Mouse (Mus musculus) T-helper 17 cell (primary cell): ENCODE data around the gene Map3k4.

Experiments
- in situ Hi-C, 2 experiments: fragments of 300-600 bp; cut with MboI, MseI; formaldehyde crosslinking; loops; 1 replicate in 1 of 2; 2 replicates in 1 of 2; pipeline ENCODE4 v1.15.1; 2025; ENCODE audit warnings: high pct_unique_total_duplicates in 2 of 2

Gene Map3k4

DNA sequence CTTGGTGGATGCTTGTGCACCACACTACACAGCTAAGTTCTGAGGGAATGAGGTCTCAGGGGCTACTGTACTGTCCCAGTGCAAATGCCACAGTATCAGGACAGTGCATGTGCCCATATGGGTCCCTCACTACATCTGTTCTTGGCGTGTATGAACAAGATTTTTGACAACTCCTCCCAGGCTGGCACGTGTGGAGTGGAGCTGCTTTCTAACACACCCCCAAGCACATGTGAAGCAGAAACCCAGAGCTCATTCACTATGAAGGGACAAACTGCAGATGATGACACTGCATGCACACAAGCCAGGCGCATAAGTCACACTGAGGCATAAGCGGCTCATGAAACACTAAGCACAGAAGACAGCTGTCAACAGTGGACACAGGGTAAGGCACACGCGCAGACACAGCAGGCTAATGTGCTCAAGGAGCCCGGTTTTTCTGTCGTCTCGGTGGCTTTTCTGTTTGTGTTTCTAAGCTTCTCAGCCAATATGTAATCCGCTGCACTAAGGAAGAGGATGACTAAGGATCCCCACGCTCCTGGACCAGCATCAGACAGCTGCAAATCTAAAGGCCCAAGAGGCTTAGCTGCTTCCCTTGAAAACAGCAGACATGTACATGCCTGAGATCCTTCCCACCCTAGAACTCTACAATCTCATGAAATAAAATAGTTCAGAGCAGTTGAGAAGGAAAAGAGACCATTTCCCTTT is 41.9 kb downstream of the Map3k4 start:
- in situ Hi-C loops, result loop anchor here (5.0 to 10.0 kb wide), 3 partner anchors 86 to 508 kb away; no protein-coding TSS in a partner anchor

DNA sequence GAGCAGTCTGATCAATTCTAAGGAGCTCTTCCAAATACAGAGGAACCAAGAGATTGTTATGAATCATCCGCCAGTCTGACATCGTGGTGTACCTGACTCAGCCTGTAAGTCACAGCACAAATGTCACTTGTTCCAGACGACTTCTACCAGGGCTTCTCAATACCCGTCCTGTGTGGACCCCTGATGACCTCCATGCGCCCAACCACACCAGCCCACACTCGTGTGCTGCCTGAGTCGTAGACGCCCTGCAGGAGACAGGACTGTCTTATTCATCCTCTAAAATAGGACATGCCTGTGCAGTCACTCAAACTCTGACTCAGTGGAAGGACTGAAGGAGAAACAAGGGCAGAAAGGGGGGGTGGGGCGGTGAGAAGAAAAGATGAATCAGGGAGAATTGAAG is 42.8 kb downstream of the Map3k4 start:
- in situ Hi-C loops, result loop anchor here (5.0 to 10.0 kb wide), 3 partner anchors 87 to 509 kb away; no protein-coding TSS in a partner anchor

DNA sequence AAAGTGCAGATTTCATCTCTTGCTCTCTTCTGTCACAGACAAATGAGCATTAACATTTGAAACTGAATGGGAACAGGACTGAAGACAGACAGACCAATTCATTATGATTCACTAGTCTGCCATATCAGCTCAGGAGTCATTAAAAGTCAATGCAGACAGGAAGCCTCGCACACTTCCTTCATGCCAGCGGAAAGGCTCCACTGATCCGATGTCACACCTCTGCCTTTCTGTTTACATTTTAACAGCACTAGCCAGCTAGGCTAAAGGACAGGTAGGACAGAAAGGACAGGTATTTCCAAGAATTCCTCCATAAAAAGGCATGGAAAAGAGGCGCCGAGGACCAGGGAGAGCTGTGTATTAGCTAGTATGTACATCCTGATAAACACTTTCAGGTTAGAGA is 45.6 kb downstream of the Map3k4 start:
- in situ Hi-C loops, result loop anchor here (10.0 kb wide), 2 partner anchors 482 to 512 kb away; no protein-coding TSS in a partner anchor

DNA sequence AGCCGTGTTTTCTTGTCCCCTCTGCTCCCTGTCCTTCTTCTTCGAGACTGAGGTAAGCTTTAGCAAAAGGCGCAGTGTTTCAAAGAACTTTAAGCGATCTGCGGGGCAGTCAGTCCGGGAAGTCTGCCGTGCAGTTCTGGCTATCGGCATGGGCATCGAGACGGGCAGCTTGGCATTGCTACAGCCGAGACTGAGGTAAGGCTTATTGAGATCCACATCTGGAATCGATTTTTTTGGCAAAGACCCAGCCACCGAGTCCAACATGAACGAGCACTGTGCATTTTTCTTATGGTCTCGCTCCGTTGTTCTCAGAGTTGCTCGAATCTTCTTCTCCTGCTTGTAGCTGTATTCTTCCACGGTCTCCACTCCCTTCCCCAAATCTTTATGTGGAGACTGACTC is 46.8 kb downstream of the Map3k4 start:
- in situ Hi-C loops, result loop anchor here (10.0 kb wide), 2 partner anchors 483 to 513 kb away; no protein-coding TSS in a partner anchor

DNA sequence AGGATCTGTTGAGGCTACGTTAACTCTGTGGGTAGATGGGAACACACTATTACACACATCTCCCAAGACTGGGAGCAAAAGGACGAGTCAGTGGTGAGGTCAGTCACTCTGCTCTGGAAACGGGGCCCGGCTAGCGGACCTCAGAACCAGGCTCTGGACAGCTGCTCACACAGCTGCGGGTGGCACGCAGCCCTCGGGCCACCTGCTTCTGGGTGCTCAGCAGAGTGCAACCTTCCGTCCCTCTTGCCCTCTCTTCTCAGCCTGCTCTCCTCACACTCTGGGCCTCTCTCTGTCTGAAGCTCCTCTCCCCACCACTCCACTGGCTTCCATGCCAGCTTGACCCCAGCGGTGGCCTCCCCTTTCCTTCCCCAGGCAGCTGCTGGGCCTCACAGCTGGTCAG is 50.1 kb downstream of the Map3k4 start:
- in situ Hi-C loops, result loop anchor here in 1 of 2 experiments (10.0 kb wide), 1 partner anchor 574 kb away; no protein-coding TSS in a partner anchor

DNA sequence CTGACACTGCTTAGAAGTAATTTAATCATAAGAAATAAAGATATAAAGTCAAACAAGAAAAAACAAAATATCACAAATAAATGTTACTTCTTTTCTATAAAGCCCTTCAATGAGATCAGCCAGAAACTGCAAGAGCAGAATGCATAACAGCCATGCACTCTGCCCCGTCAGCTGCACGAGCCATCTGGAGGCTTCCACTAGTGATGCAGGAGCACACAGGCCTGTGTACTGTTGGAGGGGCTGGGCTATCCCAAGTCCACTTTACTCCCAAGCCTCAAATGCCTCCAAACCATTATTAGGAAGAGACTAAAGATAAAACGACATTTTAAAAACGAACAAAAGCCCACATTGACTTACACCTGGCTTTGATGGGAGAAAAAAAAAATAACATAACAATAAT is 50.5 kb downstream of the Map3k4 start:
- in situ Hi-C loops, result loop anchor here in 1 of 2 experiments (10.0 kb wide), 1 partner anchor 573 kb away; no protein-coding TSS in a partner anchor

DNA sequence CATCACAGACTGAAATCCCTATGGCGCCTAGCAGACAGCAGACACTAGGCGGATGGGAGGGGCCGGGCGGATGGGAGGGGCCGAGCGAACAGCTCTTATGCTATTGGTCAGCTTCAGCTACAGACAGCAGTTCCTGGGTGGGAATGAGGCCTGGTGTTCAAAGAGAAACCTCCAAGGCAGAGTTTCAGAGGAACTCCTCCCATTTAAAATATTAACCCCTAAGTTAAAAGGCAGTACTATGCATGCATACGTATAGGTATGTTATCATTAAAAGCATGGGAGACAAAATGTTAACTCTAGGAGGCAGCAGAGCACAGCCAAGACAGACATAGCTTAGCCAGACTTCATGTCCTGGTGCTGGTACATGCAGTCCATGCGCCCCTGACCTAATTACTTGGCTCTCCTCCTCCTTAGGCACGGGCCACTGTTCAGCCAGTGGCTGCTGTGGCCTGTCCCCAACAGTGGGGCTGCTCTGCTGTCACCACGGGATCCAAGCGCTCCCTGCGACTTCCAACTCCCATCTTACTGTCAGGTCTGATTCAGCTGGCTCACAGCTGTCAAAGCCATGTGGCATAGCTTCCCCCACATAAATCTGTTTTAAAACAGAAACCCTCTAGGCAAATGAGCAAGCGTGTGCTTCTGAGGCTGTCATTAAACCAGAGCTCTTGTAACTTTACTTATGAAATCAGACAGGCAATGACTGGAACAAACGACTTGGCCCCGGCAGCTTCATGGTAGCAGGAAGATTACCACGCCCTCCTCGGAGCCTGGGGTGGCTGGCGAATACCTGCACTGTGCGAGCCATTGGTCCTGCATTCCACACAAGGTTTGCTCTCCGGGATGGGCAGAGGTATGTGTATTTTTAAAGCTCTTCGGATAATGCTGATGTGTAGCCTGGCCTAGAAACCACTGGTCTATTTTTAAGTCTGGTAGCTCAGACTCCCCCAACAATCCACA is 52.3 kb downstream of the Map3k4 start:
- in situ Hi-C loops, result loop anchor here in 1 of 2 experiments (10.0 kb wide), 1 partner anchor 571 kb away; no protein-coding TSS in a partner anchor

DNA sequence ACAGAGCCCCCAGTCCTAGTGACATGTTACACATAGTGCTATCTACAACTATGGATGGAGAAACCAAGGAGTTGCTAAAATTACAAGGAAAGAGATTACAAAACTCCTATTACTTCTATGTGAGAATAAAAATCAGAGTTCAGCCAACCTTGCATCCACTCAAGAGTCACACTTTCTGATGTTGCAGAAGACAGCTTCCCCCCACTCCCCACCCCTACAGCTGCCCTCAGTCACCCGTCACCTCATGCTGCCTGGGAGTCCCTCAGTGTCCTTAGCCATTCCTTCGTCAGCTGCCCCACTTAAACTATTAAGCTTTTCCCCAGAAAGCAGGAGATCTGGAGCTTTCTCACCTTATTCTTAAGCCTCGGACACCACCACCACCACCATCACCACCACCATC is 54.3 kb downstream of the Map3k4 start:
- in situ Hi-C loops, result loop anchor here in 1 of 2 experiments (10.0 kb wide), 1 partner anchor 569 kb away; no protein-coding TSS in a partner anchor

DNA sequence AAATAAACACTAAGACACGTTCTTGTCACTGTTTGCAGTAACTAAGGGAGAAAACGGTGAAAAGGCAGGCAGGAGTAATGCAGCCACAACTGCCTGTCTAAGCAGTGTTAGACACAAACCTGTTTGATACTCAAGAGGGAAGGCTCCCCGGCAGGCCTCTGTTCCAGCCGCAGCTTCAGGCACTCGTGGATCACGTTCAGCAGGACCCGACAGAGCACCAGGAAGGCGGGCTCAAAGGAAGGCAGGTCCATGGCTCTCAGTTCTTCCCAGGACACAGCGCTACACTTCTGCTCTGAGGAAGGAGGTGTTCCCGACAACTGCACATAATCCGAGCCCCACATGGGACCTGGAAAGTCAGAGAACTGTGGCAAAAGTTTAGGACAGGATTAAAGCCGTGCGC is 54.8 kb downstream of the Map3k4 start:
- in situ Hi-C loops, result loop anchor here in 1 of 2 experiments (10.0 kb wide), 1 partner anchor 569 kb away; no protein-coding TSS in a partner anchor

DNA sequence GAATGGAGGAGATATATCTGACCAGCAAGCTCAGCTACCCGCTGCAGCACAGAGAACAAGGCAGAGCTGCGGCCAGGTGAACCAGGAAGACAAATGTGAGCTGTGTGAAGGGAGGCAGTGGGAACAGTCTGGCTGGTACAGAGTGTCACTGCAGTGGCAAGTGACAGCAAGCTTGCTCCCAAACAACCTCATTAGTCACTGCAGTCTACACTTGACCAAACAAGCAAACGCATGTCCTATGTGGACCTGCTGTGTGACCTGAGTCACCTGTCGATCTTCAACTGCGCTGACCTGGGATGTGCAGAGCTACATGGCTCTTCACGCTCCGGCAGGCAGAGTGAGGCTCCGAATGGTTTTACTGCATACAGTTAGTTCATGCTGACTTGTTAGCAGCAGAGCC is 55.7 kb downstream of the Map3k4 start:
- in situ Hi-C loops, result loop anchor here in 1 of 2 experiments (10.0 kb wide), 1 partner anchor 568 kb away; no protein-coding TSS in a partner anchor

DNA sequence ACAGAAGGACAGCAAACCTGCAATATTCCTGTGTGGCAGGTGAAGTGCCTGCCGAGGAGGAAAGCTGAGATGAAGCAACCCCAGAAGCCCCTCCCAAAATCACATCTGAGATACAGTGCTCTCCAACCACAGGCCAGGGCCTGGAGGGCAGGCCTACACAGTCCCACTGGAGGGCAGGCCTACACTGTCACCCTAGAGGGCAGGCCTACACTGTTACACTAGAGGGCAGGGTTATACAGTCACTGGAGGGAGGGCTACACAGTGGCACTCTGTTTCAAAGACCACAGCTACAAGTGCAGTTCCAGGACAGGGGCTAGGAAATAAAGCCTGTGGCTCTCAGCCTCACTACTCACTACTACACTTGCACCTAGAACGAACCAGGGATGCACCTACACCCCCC is 56.7 kb downstream of the Map3k4 start:
- in situ Hi-C loops, result loop anchor here in 1 of 2 experiments (10.0 kb wide), 1 partner anchor 567 kb away; no protein-coding TSS in a partner anchor

DNA sequence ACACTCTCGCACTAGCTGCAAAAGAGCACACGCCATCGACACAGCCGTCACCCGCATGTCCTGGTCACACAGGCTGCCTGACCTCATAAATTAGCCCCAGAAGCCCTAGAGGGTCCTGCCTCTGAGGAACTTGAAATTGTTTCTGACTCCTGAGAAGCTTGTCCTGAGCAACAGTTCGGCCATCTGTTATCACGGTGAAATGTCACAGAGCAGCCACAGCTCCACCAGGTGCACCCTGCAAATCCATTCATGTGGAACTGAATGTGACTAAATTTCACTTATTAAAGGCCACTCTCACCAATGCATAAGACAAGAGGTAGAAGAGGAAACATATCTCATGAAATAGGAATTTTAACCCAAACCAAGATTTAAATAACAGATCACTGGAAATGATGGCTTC is 57.2 kb downstream of the Map3k4 start:
- in situ Hi-C loops, result loop anchor here in 1 of 2 experiments (10.0 kb wide), 1 partner anchor 567 kb away; no protein-coding TSS in a partner anchor

DNA sequence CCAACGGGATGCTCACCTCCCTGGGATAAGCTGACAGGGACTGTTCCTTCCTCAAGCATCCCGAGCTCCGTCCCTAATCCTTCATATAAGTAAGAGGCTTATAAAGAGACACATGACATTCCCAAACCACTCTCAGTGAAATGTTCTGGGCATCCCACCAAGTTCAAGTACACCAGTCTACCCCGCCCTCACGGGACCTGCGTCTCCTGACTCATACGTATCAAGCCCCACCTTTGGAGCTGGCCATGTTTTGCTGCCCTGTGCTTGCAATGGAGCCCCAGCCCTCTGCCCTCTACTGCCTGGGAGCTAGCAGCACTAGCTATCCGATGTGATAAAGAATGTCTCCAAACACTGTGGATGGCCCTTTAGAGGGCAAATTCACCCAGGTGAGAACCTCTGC is 58.6 kb downstream of the Map3k4 start:
- in situ Hi-C loops, result loop anchor here in 1 of 2 experiments (10.0 kb wide), 1 partner anchor 565 kb away; no protein-coding TSS in a partner anchor

DNA sequence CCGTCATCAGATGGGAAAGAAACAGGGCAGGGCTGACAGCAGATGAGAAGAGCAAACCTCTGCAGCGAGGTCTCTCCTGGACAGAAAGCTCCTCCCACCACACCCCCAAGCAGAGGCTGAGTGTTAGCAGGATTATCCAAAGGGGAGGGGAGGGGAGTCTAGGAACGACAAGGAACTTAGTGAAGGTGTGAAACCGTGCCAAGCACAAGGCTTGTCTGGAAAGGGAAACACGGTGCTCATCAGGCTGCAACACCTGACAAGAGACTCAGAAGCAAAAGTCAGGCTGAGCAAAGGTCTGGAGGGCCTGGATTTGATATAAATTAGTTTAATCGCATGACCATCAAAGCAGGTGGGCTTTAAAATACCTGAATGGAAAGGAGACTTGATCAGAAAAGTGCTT is 60.1 kb downstream of the Map3k4 start:
- in situ Hi-C loops, result no loop called here

DNA sequence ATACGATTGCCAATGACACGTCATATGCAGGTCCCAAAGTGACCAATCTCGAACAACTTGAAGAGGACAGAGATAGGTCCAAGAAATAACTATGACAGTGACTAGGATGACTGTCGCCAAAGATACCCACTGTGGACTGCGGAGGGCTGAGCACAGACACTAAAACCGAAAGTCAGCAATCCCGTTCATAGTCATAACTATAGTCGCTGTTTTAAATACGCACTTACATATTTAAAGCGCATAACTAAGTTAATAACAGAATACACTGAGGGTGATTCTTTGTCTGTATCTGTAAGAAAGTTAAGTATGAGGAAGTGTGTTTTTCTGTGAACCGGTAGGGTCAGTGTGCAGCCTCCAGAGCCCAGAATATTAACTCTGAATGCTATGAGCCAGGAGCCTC is 62.5 kb downstream of the Map3k4 start:
- in situ Hi-C loops, result no loop called here

DNA sequence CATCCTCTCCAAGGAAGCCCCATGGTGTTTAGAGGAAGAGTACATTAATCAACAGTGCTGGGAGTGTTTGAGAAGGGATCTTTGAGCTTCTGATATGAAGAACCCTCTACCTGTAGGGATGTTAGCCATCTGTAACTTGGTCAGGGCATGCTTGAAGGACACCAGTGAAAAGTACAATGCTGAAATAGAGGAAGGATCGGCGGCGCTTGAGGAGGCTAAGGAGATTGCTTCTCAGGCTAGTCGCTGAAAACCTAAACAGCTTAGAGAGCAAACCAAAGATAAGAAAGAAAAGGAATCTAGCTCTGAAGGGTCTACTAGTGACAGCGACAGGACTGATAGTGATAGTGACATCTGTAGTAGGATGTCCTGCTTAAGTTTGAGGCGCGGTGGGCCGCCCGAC is 68.0 kb downstream of the Map3k4 start:
- in situ Hi-C loops, result no loop called here

DNA sequence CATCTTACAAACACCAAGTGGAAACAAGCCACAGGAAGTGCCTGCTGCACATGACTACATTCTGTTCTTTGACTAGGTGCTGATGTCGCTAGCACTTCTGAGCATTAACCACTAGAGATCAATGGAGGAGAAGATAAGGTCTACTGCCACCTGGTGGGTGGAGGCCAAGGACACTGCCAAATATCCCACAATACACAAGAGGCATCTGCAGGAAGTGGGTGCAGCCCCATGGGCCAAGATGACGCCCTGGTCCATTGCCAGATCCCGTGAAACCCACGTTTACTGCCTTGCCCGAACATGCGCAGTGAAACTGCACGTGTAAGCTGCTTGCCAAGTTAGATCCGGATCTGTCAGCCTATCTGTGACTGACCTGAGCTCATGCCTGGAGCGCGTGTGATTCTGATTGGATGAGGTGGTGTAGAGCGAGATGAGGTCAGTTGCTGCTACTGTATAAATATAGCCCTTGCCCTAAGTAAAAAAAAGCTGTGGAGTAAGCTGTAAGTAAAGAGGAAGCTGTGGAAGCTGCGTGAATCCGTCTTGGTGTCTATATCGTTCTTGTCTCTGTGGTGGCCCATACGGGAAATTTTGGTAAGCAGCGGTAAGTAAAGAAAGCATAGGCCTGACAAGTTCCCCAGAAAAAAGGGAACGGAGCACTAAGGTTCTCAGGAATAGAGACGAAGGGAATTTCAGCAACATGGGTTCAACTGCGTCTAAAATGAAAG is 68.7 kb downstream of the Map3k4 start:
- in situ Hi-C loops, result no loop called here

DNA sequence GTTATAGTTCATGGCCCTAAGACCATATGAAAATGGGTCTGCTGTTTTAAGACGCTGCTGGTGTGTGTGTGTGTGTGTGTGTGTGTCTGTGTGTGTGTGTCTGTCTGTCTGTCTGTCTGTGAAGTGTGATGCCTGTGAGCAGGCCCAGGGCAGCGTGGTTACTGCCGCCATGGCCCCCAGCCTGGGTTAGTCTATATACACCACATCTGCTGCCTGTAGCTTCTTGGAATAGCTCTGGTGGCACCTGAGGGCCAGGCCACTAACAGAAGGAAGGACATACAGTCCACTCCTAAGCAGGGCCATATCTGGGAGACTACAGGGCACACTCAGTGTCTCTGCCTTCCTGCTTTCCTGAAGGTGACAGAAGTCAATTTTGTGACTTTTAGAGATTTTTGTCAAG is 77.9 kb downstream of the Map3k4 start:
- in situ Hi-C loops, result no loop called here

DNA sequence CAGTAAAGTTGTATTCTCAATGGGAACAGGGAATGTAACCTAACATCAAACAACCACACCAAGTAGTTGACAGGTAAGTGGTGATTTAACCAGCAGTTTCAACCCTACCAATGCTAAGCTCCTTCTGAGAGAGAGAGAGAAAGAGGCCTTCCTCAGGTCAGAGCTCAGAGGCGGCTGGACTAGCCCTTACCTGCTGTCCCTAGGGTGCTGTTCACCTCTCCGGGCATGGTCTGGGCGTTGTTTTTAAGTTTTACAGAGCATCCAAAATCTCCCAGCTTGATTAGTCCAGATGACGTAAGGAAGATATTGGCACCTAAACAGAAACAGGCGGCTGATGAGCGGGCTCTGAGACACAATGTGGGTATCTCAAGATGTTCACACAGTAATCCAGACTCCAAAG is 85.9 kb downstream of the Map3k4 start:
- in situ Hi-C loops, result no loop called here

DNA sequence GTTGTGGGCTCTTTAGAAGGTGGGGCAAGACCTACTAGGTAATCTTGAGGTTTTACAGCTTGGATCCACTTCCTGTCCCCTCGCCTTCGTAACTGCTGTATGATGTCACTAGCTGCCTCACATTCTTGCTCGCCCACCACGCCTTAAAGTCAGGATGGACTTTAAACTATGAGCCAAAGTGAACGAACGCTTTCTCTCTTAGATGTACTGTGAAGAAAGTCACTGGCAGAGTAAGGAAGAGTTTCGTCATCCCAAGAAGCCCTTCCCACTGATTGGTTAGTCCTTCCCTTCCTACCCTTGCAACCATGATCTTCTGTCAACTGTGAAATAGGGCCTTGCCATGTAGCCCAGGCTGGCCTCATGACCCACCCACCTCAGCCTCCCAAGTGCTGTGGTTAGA is 87.5 kb downstream of the Map3k4 start:
- in situ Hi-C loops, result no loop called here

DNA sequence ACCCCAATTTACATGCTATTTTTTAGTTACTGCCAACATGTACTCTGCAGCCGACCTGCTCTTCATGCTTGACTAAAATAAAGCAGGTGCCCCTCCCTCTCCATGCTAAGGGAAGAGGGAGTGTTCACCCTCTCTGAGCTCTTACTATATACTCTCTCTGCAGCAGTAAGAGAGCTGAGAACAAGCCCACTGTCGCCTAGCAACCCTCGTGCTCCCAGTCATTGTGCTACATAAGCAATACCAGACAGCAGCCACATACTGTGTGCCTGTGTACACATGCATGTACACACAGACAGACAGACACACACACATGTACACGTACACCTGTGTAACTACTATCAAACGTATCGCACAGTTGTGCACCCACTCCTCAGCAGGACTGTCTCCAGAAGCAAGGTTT is 88.4 kb downstream of the Map3k4 start:
- in situ Hi-C loops, result no loop called here
